Mouse (Mus musculus): Measurements from ENCODE around the gene Txndc9. TPM values are rescaled to one million over a fixed set of nuclear protein-coding genes. Genes with fewer than 3 reads are reported as not detected.

Txndc9 gene
- polyA plus RNA-seq, 1 experiment from 2014 or later: 154 TPM

- WGBS: 70% methylated on average over 5 of the region's 5 CpGs
- no peak for DNase-seq (ENCODE audit: low spot score)
- Histone ChIP-seq H3K4me3 (no peak overlapping the region), H3K36me3 (no peaks in the 10 kb centered on the region), H3K4me1 (peaks cover 5% of the 10 kb centered on the region; the same call in 1 of the 2 replicates), H3K9me3 (replicated peaks) (no peaks in the 10 kb centered on the region), H3K27ac (replicated peaks) (no peak overlapping the region), H3K27me3 (ENCODE audit: low read depth, poor library complexity, severe bottlenecking) (no peaks in the 10 kb centered on the region)
Measured at GRCm38 (mm10) chr1:37959486-37959885, 38.2 kb downstream of the Txndc9 start.

- H3K27me3 ChIP-seq (ENCODE audit: low read depth, poor library complexity, severe bottlenecking): no peaks in the 10 kb centered on the region
- WGBS: 70% methylated on average over 2 of the region's 2 CpGs
- no peak overlapping the region for H3K4me3 ChIP-seq
- peaks cover 5% of the 10 kb centered on the region; the same call in 1 of the 2 replicates for H3K4me1 ChIP-seq
- no peak overlapping the region for H3K27ac ChIP-seq (replicated peaks)
- no peaks in the 10 kb centered on the region for H3K9me3 ChIP-seq (replicated peaks)
- DNase-seq (ENCODE audit: low spot score): no peak
- no peaks in the 10 kb centered on the region for H3K36me3 ChIP-seq
Measured at GRCm38 (mm10) chr1:37958516-37958915, 39.2 kb downstream of the Txndc9 start.

GRCm38 (mm10) chr1:37957659-37958058 lies 40.0 kb downstream of the Txndc9 start, which contains the start of gene Lyg1:
Lyg1 (minus strand) TSS chr1:37957759.
- H3K9me3 ChIP-seq (replicated peaks): no peaks in the 10 kb centered on the region
- H3K4me1 ChIP-seq: peaks cover 5% of the 10 kb centered on the region; the same call in 1 of the 2 replicates
- DNase-seq (ENCODE audit: low spot score): no peak
- H3K36me3 ChIP-seq: no peaks in the 10 kb centered on the region
- H3K27me3 ChIP-seq (ENCODE audit: low read depth, poor library complexity, severe bottlenecking): no peaks in the 10 kb centered on the region
- WGBS: 89% methylated on average over 5 of the region's 5 CpGs
- H3K4me3 ChIP-seq: no peak within 1 kb of the TSS
- H3K27ac ChIP-seq (replicated peaks): no peak within 1 kb of the TSS

- no peak overlapping the region for H3K27ac ChIP-seq (replicated peaks)
- 59% methylated on average over 3 of the region's 3 CpGs for WGBS
Measured at GRCm38 (mm10) chr1:37956690-37957431, 40.8 kb downstream of the Txndc9 start.

GRCm38 (mm10) chr1:37955251-37955650 lies 42.4 kb downstream of the Txndc9 start:
- H3K4me3 ChIP-seq: no peak overlapping the region
- H3K9me3 ChIP-seq (replicated peaks): no peaks in the 10 kb centered on the region
- H3K27ac ChIP-seq (replicated peaks): no peak overlapping the region
- H3K36me3 ChIP-seq: no peaks in the 10 kb centered on the region
- 98% methylated on average over 2 of the region's 2 CpGs for WGBS
- DNase-seq (ENCODE audit: low spot score): no peak
- H3K4me1 ChIP-seq: peaks cover 5% of the 10 kb centered on the region; the same call in 1 of the 2 replicates
- no peaks in the 10 kb centered on the region for H3K27me3 ChIP-seq (ENCODE audit: low read depth, poor library complexity, severe bottlenecking)

More at GRCm38 (mm10) chr1:37956690-37957431, 40.8 kb downstream of the Txndc9 start:
- no peak for DNase-seq (ENCODE audit: low spot score)
- no peaks in the 10 kb centered on the region for H3K36me3 ChIP-seq
- H3K9me3 ChIP-seq (replicated peaks): no peaks in the 10 kb centered on the region
- H3K4me3 ChIP-seq: no peak overlapping the region
- no peaks in the 10 kb centered on the region for H3K27me3 ChIP-seq (ENCODE audit: low read depth, poor library complexity, severe bottlenecking)
- peaks cover 5% of the 10 kb centered on the region; the same call in 1 of the 2 replicates for H3K4me1 ChIP-seq

GRCm38 (mm10) chr1:37954786-37955185 lies 42.9 kb downstream of the Txndc9 start:
- H3K4me1 ChIP-seq: peaks cover 3% of the 10 kb centered on the region; the same call in 1 of the 2 replicates
- H3K4me3 ChIP-seq: no peak overlapping the region
- H3K27me3 ChIP-seq (ENCODE audit: low read depth, poor library complexity, severe bottlenecking): no peaks in the 10 kb centered on the region
- no peaks in the 10 kb centered on the region for H3K36me3 ChIP-seq
- no peak overlapping the region for H3K27ac ChIP-seq (replicated peaks)
- 88% methylated on average over 7 of the region's 7 CpGs for WGBS
- no peak for DNase-seq (ENCODE audit: low spot score)
- no peaks in the 10 kb centered on the region for H3K9me3 ChIP-seq (replicated peaks)

- Histone ChIP-seq H3K4me3 (no peak overlapping the region), H3K36me3 (no peaks in the 10 kb centered on the region), H3K4me1 (no peaks in the 10 kb centered on the region), H3K27ac (replicated peaks) (no peak overlapping the region), H3K9me3 (replicated peaks) (no peaks in the 10 kb centered on the region), H3K27me3 (ENCODE audit: low read depth, poor library complexity, severe bottlenecking) (no peaks in the 10 kb centered on the region)
- DNase-seq (ENCODE audit: low spot score): no peak
- 81% methylated on average over 2 of the region's 2 CpGs for WGBS
Measured at GRCm38 (mm10) chr1:37948906-37949305, 48.8 kb downstream of the Txndc9 start.

Other genes starting within 250 kb of the Txndc9 start
- gene Tsga10, start 131.5 kb downstream of the Txndc9 start, polyA plus RNA-seq (2016; fragmentation: Nextera tagmentation; extraction: Ambion mirVana): 11.0 and 15.0 TPM in 2 replicates
- 7.3 and 8.9 TPM in 2 replicates for gene Lipt1, start 126.2 kb downstream of the Txndc9 start, polyA plus RNA-seq (2016; fragmentation: Nextera tagmentation; extraction: Ambion mirVana)
- 20.8 and 23.1 TPM in 2 replicates for gene Mitd1, start 107.5 kb downstream of the Txndc9 start, polyA plus RNA-seq (2016; fragmentation: Nextera tagmentation; extraction: Ambion mirVana)
- gene Mrpl30, start 107.4 kb downstream of the Txndc9 start, polyA plus RNA-seq (2016; fragmentation: Nextera tagmentation; extraction: Ambion mirVana): 245 and 251 TPM in 2 replicates
- not detected in 2 replicates for gene Lyg2, start 81.4 kb downstream of the Txndc9 start, polyA plus RNA-seq (2016; fragmentation: Nextera tagmentation; extraction: Ambion mirVana)
- gene Lyg1, start 40.1 kb downstream of the Txndc9 start, polyA plus RNA-seq (2016; fragmentation: Nextera tagmentation; extraction: Ambion mirVana): not detected in 2 replicates
- 24.7 and 24.9 TPM in 2 replicates for gene Eif5b, start 117 bp upstream of the Txndc9 start, polyA plus RNA-seq (2016; fragmentation: Nextera tagmentation; extraction: Ambion mirVana)
- gene Rev1, start 131.9 kb upstream of the Txndc9 start, polyA plus RNA-seq (2016; fragmentation: Nextera tagmentation; extraction: Ambion mirVana): 32.9 and 36.7 TPM in 2 replicates